Mouse (Mus musculus): ENCODE measurements at regions not wholly inside any gene's neighbourhood (a gene's known extent, or its start where the extent isn't known, plus 50 kb on each side); places are given as distances from the start of the nearest gene placed in this dataset.
A peak's percentile ranks its signal among the peaks of the same experiment; 100 is the strongest.

- DNase-seq, result no peak
Observed at GRCm38 (mm10) chr13:98438206-98438605, 53.6 kb downstream of the Gm10320 start.

- no peak for DNase-seq
Observed at GRCm38 (mm10) chr13:98436961-98437360, 54.8 kb downstream of the Gm10320 start.

- no peak for DNase-seq
Observed at GRCm38 (mm10) chr13:98435245-98435975, 56.4 kb downstream of the Gm10320 start.

GRCm38 (mm10) chr13:98429851-98430250 lies 62.0 kb downstream of the Gm10320 start:
- DNase-seq, result no peak

GRCm38 (mm10) chr13:98427660-98428059 lies 64.1 kb downstream of the Gm10320 start:
- peak in 1 of 2 experiments; percentile 4 for DNase-seq

- DNase-seq, result no peak
Observed at GRCm38 (mm10) chr13:98425026-98425425, 66.8 kb downstream of the Gm10320 start.

GRCm38 (mm10) chr13:98424000-98424399 lies 67.8 kb downstream of the Gm10320 start:
- no peak for DNase-seq

- DNase-seq, result no peak
Observed at GRCm38 (mm10) chr13:98420419-98421043, 66.5 kb downstream of the Foxd1 start.

GRCm38 (mm10) chr13:98417736-98418135 lies 63.7 kb downstream of the Foxd1 start:
- no peak for DNase-seq

- DNase-seq, result no peak
Observed at GRCm38 (mm10) chr13:98416457-98416856, 62.4 kb downstream of the Foxd1 start.

- DNase-seq, result no peak
Observed at GRCm38 (mm10) chr13:98414851-98415250, 60.8 kb downstream of the Foxd1 start.

GRCm38 (mm10) chr13:98413233-98413632 lies 59.2 kb downstream of the Foxd1 start:
- no peak for DNase-seq
